Mouse (Mus musculus): ENCODE results near the gene Fam8a1.

The Fam8a1 gene

DNA sequence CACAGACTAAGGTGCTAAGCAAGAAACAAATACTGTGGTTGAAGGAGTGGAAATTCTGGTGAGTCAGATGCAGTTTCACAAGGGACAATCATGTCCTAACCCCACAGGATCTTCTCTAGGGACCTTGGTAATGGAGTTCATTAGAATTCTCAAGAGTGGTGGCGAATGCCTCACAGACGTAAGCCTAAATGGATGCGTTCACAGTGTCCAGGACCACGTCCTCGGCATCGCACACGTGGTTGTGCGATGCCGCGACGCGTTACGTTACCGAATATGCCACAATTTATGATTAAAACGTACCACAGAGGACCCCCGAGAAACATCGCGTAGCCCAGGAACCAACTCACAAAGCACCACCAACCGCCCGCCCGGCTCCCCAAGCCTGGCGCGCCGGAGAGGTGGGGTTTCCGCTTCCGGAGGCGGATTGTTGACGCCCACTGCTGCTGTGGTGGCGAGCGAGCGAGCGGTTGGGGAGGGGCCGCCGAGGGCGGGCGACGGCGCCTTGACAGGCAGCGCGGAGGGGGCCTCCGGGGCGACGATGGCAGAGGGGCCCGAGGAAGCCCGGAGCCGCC lies at the start of gene Fam8a1:
Gene Fam8a1 (plus strand): TSS at position 475 of the 572 bp plus-strand sequence.
- DNase-seq, result peak; percentile 95 to 96

DNA sequence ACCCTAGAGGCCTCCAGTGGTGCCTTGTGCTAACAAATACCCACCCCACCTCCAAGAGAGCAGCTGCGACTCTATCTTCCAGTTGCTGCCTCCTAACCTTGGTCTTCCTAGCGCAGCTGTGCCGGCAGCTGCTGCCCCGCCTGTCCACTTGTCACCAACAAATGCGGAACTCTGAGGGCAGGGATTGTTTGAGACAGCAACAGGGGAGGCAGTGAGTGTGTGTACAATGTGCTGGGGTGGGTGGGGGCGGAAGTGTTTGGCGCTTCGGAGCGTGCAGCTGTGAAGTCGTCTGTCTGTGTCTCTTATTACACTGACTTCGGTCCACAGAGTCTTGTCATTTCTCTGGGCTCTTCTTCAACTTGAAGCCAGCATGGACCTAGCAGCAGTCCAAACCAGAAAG lies 49.7 kb upstream of the Fam8a1 start:
- DNase-seq, result peak in 1 of 2 experiments; percentile 18

DNA sequence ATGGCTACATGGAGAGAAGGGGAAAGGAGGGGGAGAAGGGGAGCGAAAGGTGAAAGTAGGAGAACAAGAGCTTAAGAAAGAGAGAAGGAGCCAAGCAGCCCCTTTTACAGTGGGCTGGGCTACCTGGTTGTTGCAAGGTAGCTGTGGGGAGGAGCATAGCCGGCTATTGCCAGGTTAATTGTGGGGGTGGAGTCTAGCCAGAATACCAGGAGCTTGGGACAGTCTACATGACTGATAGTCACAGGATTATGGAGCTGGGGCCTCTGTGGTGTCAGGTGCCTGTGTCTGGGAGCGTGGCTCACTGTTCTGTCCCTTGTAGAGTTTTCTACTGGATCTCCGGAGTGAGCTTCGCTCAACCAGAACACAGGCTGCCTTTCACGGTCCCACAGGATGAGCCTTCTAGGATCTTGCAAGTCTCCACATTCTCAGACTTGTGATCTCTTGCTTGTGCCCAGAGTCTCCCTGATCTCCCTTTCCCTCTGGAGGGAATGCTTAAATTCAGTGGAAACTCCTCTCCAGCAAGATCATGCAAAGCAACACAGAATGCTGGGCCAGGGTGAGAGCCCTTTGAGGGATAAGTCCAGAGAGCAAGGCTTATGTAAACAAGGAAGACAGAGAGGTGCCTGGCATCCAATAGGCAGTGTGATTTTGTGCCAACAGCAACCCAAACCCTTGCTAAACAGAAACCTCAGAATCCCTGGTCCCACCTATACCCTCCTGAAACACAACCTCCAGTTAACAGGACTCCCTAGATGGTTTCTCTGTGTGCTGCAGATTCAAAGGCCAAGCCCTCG lies 48.2 kb upstream of the Fam8a1 start:
- DNase-seq, result no peak

DNA sequence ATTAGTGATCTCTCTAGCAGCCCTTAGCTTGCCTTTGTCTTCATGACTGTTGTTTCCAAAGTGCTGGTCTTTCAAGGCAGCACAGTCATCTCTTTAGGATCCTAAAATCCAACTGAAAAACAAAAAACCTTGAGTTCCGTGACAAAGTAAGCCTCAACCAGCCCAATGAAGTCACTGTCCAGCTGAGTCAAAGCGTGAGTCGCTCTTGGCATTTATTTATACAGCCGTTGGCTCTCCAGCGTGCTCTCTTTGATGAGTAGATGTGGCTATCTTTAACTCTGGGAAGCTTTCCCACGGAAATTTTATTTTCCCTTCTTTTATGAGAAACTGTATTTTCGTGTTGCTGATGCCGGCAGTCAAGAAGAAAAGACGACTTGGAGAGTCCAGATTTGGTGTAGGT lies 42.7 kb upstream of the Fam8a1 start:
- no peak for DNase-seq

DNA sequence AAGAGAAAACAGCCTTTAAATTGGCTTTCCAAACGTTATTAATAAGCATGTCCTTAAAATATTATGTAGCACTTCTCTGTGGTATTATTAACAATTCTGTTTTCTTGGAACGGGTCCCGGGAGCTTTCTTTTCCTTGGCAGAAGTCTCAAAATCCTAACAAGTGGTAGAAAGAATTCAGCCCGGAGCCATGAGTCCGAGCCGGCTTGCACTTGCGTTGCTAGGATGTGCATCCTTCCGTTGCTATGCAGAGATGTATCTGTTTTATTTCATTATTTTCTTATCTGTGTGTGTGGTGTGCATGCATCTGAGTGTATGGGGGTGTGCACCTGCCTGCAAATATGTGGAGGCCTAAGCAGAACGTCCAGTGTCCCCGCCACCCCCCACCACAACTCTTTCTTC lies 41.5 kb upstream of the Fam8a1 start:
- peak; percentile 52 to 60 for DNase-seq

DNA sequence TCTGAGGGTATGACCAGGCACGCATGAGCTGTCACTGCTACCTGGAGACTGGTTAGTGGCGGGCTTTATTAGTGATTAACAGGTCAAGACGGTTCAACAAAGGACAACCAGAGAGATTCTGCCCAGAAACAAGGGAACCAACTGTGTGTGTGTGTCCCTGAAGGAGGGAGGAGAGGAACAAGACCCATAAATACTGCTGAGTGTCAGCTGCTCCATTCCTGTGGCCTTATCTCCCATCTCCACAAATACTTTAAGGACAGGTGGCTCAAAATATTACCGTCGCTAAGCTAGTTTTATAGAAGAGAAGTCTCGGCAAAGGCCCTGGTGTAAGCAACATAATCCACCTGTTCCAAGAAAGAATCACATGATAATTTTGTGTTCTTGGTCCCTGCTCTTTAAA lies 39.9 kb upstream of the Fam8a1 start:
- no peak for DNase-seq

DNA sequence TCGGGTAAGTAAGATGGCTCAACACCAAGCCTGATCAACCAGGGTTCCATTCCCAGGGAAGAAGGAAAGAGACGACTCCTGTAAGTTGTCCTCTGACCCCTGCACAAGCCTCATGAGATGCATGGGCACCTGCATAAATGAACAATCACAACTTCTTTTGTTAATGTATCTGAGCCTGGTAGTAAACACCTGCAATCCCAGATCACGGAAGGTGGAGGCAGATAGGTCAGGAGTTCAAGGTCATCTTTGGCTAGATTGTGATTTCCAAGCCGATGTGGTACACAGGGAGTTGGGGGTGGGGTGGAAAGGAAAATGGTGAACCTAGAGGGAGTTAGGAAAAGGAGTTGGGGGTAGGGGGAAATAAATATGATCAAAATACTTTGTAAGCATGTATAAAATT lies 36.5 kb upstream of the Fam8a1 start:
- no peak for DNase-seq

DNA sequence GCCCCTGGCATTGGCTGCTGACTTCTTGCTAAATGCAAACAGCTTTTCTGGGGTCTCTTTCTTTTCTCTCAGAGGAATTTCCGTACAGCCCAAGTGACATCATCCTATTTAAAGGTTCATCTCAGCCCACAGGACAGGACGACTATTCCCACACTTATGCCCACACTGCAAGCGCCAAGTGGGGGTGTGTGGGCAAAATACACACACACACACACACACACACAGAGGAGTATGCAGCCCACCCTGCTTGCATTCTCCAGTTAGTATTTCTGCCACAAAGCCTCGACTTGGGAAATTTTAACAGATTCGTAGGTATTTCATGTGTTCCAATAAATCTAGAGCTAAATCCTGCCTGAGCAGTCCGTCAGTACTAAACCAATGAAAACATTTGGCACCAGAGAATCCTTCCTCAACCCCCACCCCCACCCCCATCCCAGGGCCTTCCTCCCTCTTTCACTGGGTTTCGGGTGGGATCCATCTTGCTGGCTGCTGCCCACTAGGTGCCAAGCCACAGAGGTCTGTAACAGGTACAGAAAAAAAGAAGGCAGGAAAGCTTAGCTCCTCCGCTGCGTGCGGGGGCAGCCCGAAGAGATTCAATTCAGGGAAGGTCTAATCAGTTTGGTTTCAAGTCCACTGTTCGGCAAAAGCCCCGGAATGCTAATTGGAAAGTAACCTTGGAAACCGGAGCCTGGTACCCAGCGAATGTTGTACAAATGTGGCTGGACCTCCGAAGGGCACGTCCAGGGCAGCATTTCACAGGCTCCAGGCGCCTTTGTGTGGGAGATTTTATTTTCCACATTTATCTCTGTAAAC lies 35.8 kb upstream of the Fam8a1 start:
- peak; percentile 48 to 56 for DNase-seq

DNA sequence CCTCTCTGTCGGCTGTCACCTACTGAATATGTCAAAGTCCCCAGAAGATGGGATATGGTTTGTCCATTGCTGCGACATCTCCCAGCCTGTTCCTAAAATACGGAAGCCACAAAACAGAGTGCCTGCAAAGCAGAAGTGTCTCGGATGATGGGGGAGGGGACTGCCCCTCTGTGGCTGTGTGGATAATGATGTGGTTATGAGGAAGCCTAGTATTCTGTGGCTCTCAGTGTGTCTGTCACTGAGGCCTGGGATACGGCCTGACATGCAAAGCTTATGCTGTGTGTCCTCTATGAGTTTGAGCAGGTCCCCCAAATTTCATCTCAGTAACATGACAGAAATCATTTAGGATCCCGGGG lies 35.2 kb upstream of the Fam8a1 start:
- DNase-seq, result peak; percentile 53 to 58

DNA sequence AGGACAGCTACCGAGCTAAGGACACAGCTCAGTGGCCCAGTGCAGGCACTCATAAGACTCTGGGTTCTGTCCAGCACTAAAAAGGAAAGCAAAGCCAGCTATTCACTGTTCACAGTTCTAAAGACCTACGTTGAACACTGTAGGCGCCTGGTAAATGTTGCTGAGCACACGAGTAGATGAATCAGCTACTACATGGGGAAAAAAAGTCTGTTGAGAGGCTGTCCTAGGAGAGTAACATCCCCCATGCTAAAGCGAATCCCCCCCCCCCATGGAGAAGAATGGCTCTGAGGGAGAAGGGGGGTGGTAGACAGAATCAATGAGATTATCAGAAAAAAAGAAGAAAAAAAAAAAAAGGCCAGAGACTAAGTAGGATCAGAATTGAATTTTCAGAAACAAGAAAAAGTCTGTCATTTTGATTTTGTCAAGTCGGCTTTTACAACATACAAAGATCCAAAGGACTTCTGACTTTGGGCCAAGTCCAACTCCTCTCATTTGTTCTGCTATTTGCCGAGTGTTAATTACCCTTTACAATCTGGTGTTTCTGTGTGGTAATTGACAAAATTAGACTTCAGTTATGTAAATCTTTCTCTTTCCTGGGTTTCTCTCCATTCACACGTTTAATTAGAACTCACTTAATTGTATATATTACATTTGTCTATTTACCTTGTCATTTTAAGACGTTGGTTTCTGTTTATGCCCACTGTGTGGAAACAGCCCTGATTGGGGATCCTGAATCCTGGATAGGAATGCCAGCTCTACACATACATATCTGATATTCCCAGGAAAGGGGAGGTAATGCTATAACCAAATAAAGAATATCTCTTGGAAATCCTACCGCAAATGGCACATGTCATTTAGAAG lies 28.5 kb upstream of the Fam8a1 start:
- DNase-seq, result no peak

DNA sequence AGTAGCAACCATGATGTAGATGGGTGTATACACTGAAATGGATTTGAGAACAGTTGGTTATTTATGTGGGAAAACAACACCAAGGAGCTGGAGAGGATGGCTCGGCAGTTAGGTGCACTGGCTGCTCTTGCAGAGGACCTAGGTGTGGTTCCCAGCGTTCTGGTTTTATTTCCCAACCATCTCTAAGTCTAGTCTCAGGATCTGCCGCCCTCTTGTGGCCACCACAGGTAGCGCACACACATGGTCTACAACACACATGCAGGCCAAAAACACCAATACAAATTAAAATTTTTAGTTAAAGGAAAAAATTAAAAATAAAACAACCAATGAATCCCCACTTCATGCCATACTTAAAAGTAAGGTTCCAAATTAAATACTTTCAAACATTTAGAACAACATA lies 27.0 kb upstream of the Fam8a1 start:
- peak; percentile 23 to 38 for DNase-seq

DNA sequence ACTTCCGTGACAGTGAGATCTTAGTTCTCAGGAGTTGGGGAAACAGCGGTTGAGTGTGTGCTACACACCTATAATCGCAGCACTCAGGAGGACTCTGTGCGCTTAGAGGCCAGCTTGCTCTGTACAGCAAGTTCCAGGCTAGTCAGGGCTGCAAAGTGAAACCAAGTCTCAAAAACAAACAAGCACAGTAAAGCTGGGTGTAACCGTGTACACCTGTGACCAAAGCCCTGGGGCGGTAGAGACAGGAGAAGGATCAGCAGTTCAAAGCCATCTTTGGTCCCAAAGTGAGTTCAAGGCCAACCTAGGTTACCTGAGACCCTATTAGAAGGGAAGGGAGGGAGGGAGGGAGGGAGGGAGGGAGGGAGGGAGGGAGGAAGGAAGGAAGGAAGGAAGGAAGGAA lies 25.1 kb upstream of the Fam8a1 start:
- no peak for DNase-seq

DNA sequence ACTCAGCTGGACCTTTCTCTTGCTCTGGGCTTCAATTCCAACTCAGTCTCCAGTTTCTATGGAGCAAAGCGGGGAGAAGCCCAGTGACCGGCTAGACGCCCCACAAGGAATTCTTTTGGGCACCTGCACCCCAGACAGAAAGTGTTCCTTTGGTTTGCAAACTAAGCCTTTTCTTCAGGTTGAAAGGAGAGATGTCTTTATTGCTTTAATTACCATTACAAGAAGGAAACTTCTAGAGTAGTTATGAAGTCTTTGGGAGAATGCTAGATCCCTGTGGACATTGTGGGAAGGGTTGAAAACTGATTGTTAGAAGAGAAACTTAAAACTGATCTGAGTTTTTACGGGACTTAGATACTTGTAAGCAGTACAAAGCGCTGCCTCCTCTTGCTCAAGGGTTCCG lies 23.8 kb upstream of the Fam8a1 start:
- no peak for DNase-seq

DNA sequence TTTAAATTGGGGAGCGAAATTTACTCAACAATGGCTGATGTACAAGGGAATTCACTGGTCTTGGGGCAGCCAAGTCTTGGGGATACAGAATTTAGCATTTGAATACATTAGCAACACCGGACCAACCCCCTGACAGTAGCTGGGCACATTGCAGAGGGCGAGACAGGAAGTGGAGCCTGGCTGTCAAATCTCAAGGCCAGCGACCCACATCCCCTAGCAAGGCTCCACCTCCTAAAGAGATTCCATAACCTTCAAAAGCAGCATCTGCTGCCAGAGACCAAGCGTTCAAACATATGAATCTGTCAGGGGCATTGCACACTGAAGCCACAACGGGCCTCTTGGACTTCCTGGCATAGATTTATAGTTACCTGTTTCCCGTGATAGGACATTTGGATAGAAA lies 17.5 kb upstream of the Fam8a1 start:
- no peak for DNase-seq

DNA sequence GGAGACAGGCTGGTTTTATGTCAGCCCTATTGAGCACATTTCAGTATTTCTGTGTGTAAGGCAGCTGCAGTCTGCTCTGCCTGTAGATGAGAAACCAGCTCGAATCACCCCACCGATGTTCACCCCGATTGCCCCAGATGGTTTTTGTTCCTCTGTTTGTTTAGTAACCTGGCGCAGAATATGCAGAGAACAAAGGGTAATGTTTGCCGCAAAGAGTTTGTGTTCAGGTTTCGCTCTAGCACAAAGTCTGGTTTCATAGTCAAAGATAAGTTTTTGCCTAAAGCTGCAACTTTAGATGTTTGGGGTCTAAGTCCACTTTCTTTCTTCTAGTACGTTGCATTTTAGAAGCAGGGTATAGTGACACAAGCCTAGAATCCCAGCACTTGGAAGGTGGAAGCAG lies 16.7 kb upstream of the Fam8a1 start:
- DNase-seq, result no peak

DNA sequence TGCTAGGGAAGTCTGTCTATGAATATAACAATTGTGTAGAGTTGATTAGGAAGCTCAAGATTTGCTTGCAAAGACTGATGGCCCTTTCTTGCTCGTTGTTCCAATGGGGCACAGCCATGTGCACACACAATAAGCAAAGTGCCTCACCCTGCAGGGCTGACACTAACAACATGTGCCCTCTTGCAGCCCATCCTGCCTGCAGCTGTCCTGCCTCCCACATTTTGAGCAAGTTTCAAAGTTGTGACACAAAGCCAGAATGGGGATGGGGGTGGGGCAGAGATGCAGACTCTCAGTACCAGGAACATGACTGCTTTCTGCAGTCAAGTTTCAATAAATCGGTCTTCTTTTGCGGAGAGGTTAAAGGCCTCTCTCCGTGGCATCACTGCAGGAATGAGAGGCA lies 15.7 kb upstream of the Fam8a1 start:
- DNase-seq, result no peak

DNA sequence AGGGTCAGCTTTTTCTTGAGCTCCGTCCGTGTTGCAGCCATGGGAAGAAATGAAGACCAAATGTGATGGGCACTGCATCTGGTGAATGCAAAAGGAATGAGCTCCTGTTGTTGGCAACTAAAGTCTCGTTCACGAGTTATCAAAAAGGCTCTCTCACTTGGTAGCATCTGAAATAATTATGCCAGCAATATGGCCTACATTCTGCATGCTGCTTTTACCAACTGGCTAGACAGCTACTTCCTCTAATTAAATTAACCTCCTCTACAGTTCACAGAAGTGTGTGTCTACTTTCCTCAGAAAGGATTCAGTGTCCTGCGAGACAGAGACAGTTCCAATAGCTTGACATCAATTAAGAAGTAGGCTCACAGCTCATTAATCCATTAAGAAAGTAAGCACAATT lies 14.8 kb upstream of the Fam8a1 start:
- no peak for DNase-seq

DNA sequence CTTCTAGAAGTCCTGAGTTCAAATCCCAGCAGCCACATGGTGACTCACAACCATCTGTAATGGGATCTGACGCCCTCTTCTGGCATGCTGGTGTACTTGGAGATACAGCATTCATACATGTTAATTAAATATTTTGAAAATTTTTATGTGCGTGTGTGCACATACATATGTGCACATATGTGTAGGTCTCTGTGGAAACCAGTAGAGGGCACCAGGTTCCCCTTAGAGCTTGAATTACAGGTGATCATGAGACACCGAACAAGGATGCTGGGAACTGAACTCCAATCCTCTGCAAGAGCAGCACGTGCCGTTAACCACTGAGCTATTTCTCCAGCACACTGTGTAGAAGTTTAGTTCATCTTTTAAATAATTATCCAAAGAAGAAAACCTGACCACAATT lies 10.1 kb upstream of the Fam8a1 start:
- no peak for DNase-seq

DNA sequence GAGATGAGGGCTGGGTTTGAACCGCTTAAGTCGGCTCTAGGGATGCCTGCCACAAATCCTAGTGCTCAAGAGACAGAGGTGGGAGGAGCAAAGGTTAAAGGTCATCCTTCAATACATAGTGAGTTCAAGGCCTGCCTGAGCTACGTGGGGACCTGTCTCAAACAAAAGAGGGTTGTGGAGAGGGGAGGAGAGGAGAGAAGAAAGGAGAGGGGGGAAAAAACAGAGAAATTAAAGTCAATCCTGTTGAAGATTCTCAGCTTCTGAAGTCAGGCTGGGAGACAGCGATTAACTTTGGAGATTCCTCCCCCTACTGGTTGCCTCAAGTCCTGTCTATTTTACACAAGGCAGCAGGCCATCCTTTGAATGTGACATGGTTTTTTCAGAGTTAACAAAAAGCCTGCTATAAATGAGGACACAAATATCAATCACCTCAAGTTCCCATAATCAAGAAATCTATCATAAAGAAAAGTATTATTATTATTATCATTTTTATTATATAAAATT lies 5.8 kb upstream of the Fam8a1 start:
- peak; percentile 62 to 76 for DNase-seq

DNA sequence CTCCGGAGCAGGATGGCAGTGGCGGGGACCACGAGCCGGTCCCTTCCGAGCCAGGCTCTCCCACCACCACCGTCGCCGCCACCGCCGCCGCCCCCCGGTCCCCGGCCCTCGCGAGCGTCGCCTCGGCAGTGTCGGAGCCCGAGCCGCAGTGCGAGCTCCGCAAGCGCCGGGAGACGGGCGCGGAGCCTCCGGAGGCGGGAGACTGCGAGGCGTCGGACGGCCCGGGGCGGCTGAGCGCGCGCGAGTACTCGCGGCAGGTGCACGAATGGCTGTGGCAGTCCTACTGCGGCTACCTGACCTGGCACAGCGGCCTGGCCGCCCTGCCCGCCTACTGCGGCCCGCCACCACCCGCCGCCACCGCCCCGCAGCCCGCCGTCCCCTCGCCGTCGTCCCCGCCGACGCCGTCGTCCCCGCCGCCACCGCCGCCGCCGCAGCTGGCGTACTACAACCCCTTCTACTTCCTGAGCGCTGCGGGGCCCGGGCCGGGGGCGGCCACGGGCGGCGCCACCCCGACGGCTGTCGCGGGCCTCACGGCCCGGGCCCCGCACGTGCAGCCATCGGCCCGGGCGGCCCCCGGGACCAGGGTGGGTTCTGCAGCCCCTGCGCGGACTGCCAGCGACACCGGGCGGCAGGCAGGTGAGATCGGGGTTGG lies 424 bp downstream of the Fam8a1 start:
- DNase-seq, result peak; percentile 65 to 66

DNA sequence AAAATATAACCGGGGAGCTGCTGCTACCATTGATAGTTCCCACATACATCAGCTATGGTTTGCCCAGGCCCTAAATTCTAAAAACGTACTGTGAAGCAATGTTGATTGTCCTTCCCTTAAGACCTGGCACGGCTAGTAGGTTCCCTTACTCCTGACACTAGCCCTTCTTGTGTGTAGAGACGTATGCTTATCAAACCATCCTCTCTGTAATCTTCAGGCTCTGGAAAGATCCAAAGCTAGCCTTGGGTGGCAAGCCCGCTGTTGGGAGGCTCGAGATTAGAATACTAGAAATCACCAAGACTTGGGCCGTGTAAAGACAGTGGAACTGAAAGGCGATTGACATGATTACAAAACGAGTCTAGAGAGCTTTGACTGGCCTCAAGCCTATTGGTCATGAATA lies 1.2 kb downstream of the Fam8a1 start:
- DNase-seq, result no peak

DNA sequence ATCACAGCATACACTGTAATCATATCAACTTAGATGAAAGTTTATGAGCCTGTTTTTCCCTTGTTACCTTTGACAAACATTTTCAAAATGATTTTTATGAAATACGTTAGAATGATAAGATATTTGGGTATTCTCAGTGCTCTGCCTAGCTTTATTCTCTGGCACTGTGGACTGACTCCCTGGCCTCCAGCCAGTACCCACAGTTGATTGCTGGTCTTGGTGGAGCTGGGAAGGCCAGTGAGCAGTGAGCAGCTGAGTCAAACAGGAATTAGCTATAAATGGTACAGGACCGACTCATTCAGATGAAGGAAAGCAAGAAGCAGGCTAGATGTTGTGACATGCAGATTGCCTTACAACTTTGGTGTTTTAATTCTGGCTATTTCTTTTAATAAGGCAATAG lies 5.3 kb downstream of the Fam8a1 start:
- DNase-seq, result peak; percentile 61 to 66

Measured in cerebellum, postnatal 10 days (tissue).